Mouse (Mus musculus) spleen, postnatal 36 days (tissue): ENCODE data around the gene Mapk8.

Source experiments
- DNase-seq, 2 experiments: peaks; one replicate each; pipeline ENCODE4 v3.0.0; 2022; ENCODE audit warnings: low spot score in 2 of 2, mixed read lengths in 1 of 2

The Mapk8 gene

DNA sequence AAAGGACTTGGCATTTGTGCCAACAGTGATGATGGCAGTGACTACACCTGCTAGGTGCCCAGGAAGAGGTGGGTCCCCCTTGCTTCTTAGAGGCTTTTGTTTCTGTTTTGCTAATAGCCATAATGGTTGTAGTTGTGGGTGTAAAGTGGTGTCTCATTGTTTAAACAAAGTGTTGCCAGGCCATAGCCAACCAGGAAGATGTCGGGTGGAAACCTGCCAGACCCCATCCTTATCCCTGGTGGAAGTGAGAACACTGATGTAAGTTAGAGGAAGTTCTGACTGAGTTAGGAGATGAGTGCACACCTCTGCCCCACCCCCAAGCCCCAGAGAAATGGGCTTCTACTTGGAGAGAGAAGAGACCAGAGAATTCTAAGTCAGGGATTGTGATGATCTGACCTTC, 98.8 kb downstream of the Mapk8 start:
- DNase-seq: no peak

DNA sequence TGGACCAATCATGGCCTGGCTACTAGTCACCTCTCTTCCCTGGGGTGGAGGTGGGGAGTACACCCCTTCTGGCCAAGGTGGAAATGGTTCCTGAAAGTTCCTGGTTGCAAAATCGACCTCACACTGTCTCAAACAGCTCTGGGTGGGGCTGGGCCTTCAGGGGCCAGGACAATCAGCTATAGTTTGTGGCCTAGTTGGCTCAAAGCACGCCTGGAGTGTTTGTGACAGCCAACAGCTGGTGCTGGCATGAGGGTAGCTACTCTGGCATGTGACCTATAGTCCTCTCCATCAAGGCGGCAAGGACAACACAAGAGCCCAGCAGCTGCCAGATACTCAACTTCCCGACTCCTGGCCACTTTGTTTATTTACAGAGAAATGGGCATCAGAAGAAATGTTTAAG, 99.2 kb downstream of the Mapk8 start:
- DNase-seq: no peak

DNA sequence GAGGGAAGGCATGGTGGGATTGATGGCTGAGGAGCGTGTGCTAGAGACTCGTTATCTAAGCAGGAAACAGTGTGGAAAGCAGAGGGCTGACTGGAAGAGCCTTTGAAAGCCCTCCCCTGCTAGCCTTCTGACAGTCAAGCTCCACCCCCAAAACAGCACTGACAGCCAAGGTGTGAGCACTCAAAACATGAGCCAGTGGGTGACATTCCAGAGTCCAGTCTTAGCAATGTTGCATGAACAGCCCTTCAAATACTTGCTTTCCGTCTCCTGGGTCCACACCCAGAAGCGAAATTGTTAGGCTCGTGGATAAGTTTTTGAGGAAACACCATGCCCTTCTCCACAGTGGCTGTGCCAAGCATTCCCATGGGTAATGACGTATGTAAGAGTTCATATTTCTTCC, 100.4 kb downstream of the Mapk8 start:
- no peak for DNase-seq

DNA sequence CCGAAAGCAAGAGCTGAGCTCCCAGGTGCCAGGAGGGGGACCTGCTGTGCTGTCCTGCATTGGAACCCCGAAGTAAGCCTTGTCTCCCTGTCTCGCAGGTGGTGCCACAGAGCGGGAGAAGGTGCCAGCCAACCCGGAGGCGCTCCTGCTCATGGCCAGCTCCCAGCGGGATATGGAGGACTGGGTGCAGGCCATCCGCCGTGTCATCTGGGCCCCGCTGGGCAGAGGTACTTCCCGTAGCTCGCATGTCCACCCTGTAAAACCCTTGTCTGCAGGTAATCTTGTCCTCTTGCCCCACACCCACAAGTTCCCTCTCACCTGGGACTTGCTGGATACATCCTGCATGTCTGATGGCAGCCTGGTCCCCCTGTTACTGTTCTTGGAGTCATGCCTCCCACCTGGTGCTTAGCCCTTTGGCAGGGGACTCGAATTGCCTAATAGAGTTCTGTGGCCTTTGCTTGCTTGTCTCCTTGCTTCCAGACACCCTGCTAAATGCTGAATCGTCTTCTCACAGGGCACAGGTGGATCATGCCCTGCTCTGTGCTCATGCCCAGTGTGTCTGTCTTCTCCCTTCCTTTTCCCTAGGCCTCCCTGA, 103.7 kb downstream of the Mapk8 start:
- no peak for DNase-seq

DNA sequence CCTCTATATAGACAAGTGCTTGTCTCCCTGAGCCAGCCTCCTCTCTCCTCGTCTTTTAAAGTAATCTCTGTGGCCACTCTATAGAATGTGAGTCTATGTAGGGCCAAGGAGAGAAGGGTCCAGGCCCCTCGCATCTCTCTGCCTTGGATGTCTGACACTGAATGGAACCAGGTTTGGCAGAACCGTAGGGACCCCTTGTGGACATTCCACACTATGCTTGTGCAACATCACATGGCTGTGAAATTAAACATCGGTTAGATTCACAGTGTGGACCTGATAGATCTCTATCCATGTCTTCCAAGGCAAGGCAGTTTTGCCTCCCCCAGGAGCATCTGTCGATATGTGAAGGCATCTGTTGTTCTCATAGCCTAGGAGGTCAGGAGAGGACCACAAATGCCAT, 108.3 kb downstream of the Mapk8 start:
- no peak for DNase-seq

DNA sequence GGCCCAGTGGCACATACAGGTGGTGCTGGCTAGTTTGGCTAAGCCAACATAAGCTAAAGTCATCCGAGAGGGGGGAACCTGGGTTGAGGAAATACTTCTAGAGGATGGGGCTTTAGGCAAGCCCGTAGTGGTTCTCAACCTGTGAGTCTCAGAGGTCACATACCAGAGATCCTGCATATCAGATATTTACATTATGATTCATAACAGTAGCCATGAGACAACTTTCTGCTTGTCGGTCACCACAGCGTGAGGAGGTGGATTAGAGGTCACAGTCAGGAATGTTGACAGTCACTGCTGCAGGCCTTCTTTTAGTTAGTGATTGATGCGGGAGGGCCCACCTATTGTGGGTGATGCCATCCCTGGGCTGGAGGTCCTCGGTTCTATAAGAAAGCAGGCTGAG, 111.2 kb downstream of the Mapk8 start:
- DNase-seq: no peak

DNA sequence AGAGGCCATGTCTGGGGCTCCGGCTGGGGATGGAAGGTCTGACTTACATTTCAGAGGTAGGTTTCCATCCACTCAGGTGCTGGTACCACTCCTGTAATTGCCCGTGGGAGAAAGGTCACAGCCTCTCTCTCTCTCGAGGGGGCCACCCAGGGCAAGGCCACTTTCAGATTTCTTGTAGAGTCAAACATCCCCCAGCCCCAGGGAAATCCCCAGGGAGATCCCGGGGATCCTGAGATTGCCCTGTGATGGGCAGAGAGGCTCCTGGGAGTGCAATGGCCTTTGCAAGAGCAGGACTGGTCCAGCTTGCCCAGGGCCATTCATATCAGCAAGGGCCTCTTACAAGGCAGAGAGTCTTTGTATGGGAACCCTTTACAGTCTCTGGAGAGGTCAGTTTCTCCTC, 112.6 kb downstream of the Mapk8 start:
- no peak for DNase-seq

DNA sequence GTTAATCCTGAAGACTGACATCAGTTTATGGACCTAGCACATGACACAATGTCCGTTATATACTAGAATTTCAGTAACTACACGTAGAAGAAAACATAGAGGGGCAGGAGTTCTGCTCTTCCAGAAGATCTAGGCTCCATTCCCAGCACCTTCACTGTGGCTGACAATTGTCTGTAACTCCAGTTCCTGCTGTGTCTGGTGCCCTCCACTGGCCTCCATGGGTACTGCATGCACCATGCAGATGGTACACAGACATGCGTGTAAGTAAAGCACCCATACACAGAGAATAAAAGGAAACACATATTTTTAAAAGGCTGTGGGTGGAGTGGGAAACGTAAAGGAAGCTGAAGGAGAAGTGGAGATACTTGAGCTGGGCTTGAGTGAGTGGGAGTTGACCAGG, 113.1 kb downstream of the Mapk8 start:
- no peak for DNase-seq

DNA sequence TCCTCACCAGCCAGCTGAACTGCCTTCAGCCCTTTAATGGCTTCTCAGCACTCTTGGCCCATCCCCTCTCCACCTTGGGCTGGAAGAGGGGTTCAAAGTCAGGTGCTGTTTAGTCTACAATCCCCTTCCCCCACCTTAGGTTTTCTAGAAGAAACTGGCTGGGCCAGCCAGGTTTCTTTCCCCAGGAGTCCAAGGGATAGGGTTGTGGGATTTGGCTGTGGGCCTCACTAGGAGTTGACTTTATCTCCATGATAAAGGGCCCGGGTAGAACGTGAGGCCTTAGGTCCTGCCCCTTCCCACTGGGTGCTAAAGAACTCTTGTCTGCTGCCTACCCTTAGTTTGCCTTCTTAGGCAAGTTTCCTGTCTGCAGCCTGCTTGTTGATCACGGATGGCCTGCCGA, 115.3 kb downstream of the Mapk8 start:
- no peak for DNase-seq

DNA sequence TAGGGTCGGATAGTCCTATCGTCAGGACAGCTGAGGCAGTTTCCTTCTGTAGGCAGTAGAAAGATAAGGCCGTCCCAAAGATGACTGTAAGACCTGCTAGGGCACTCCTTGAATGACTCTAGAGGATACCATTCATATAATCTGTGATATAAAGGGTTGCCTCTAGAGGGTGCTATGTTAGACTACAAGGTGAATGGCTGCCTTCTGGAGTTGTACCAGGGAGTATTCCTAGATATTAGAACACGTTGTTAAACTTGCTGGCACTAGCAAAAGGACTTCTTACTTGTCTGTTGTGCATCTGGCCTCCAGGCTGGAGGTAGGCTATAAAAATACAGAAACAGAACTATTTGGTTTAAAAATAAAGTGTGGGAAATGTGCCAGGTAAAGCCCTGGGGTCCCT, 116.0 kb downstream of the Mapk8 start:
- DNase-seq: no peak

DNA sequence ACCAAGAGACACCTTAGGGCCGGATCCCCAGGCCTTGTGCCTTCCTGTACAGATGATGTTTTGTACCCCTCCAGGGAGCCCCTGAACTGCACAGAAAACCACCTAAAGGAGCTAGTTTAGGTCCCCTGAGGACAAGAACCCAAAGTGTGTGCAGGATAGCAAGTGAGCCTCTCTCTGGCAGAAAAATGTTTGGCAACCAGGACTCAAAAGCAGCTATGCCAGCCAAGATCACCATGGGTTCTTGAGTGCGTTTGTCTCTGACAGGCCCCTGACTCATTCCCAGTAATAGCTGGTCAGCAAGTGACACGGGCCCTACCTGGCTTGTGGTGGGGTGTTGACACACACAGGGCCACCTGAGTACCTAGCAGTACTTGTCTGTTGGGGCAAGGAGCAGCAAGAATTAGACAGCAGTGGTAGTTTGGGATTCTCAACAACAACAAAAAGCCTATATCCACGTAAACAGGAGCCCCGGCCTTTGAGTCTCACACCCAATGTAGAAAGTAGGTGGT, 117.6 kb downstream of the Mapk8 start:
- DNase-seq: no peak

DNA sequence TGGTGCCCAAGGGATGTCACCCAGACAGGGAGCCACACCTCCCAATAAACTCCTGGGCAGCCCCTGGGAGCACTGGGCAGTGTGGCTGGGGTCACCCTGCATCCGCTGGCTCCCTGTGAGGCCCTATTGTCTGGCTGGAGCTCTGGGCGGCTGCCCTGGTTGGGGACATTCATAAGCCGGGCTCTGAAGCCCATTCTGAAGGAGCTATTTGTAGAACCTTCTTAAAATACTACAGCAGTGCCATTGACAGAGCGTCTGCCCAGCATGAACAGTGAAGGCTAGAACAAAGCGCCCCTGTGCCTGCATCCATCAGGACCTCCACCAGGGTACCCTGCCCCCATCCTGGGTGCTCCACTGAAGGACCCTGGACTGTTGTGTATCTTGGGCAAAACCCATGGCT, 118.6 kb downstream of the Mapk8 start:
- DNase-seq: no peak
